Mouse (Mus musculus) spleen, postnatal 10 days (tissue): Measurements from ENCODE around the gene Atp6v0e.
A peak's percentile ranks its signal among the peaks of the same experiment; 100 is the strongest.

Experiments
- DNase-seq, 2 experiments: peaks; one replicate each; pipeline ENCODE4 v3.0.0; 2021 to 2022; ENCODE audit warnings: low spot score in 2 of 2

Atp6v0e gene

DNA sequence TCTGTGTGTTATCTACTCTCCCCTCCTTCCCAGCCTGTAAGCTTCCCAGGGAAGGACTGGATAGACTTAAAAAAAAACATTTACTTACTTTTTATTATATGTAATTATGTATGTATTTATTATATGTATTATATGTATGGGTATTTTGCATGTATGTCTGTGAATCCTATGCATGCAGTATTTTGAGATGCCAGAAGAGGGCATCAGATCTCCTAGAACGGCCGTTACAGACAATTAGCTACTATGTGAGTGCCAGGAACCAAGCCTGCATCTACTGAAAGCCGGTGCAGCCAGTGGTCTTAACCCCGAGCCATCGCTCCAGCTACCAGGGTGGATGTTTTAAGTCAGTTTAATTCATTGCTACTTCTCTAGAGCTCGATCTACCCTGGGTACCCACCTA lies 18.2 kb downstream of the Atp6v0e start:
- DNase-seq = no peak

DNA sequence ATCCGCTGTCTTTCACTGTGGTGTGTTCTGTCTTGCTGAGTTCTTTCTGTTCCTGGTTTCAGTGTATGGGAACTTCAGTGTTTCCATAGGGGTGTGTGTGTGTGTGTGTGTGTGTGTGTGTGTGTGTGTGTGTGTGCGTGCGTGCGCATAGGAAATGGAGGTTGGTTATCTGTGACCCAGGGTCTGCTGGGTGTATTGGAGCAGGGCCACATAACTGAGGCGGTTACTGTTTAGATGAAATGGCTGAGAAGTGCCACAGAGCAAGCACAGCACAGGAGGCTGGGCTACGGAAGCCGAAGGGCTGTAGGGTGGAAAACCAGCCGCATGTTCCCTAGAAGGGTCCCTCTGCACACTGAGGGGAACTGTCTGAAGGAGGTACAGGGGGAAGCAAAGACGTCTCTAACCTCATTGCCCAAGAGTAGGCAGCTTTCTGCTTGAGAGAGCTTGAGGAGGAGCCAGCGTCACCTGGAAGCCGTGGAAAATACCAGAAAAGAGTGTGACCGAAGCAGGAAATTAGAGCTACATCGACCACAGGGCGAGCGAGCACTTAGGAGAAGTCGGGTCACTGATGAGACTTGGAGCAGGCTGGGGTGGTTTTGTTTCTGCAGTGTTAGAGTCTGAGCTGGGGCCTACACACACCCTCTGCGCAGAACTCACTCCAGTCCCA lies 23.4 kb downstream of the Atp6v0e start:
- DNase-seq = no peak

- no peak for DNase-seq
Observed at GRCm38 (mm10) chr17:26688795-26689735, 26.0 kb downstream of the Atp6v0e start.

DNA sequence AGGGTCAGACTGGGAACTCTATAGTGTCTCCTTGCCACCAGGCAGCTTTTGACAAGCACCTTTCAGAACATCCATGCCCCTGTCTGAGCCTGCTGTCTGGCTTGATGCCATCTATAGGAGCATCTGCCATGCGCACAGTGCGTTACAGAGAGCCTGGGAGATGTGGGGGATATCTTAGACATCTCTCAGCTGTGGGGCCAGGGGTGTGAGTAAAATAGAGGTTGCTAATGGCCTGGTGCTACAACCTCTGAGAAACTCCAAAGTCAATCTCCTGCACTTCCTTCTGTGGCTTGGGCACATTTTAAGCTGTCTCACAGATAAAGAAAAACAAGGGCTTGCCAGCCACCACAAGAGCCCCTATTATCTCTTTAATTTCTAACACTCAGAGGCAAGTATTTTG lies 26.8 kb downstream of the Atp6v0e start:
- DNase-seq = no peak

GRCm38 (mm10) chr17:26690236-26690635 lies 27.2 kb downstream of the Atp6v0e start:
- DNase-seq = no peak

DNA sequence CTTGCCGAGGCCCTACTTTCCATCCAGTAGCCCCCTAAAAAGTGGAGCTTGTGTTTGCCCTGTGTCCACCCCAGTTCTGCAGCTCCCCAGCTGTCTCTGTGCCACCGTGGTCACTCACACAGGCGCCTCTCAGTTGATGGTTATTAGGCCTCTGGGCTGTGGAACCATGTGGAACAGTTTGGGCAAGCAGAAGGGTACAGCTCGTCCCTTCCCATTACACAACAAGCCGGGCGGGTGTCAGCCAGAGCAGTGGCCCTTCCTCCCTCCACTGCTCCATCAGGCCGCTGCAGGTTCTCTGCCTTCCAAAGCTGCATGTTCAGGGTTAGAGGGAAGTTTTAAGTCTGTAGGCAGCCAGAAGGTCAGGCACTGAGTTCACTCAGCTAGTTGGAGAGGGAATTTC lies 28.1 kb downstream of the Atp6v0e start:
- no peak for DNase-seq

DNA sequence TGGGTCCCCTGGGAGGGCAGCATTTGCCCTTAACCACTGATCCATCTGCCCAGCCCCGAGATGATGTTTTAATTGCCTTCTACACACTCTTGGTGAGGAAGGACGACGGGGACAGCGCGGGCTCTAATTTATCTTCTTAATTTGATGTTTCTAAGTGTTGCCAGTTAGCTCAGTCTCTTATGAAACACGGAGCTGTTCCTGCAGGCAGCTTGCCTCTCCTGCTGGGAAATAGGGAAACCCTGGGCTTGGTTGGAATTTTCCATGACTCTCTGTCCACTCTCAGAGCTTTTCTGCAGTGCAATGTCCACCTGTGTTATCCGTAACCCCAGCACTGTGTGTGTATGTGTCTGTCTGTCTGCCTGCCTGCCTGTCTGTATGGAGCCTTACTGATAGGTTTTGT lies 30.4 kb downstream of the Atp6v0e start:
- no peak for DNase-seq

- no peak for DNase-seq
Observed at GRCm38 (mm10) chr17:26694171-26694570, 31.1 kb downstream of the Atp6v0e start.

- DNase-seq = no peak
Observed at GRCm38 (mm10) chr17:26695193-26695592, 32.2 kb downstream of the Atp6v0e start.

DNA sequence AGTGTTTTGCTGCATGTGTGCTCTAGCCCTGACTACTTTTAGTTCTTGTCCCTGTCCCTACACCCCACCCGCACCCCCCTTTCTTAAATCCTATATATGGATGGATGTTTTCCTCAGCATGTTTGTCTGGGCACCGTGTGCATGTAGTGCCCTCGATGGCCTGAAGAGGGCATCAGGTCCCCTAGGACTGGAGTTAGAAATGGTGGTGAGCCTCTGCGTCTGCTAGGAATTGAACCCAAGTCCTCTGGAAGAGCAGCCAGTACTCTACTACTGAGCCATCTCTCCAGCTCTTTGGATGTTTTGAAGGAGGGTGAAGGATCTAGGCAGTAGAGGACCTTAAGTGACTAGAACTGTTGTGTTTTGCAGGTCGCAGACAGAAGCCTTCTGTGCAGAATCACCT lies 35.8 kb downstream of the Atp6v0e start:
- DNase-seq = peak in 1 of 2 experiments; percentile 61

- no peak for DNase-seq
Observed at GRCm38 (mm10) chr17:26699819-26700616, 37.0 kb downstream of the Atp6v0e start.

DNA sequence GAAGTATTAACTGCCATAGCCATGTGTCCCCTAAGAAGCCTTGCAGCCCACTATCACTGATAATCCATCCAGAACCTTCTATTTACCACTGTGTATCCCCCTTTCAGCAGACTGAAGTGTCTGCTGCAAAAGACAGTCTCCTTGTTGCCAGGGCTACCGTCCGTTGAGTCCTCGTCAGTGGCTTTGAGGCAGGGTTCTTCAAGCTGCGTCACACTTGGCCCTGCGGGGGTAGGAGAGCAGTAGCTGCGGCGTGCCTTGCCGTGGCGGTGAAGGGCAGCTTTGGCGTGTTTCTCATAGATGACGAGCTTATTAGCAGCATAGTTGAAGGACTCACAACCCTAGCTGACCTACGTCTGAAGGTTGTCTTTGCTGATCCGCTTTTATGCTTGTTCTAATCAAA lies 38.5 kb downstream of the Atp6v0e start:
- DNase-seq = no peak

- no peak for DNase-seq
Observed at GRCm38 (mm10) chr17:26702621-26703020, 39.6 kb downstream of the Atp6v0e start.

GRCm38 (mm10) chr17:26703671-26704070 lies 40.6 kb downstream of the Atp6v0e start:
- no peak for DNase-seq

DNA sequence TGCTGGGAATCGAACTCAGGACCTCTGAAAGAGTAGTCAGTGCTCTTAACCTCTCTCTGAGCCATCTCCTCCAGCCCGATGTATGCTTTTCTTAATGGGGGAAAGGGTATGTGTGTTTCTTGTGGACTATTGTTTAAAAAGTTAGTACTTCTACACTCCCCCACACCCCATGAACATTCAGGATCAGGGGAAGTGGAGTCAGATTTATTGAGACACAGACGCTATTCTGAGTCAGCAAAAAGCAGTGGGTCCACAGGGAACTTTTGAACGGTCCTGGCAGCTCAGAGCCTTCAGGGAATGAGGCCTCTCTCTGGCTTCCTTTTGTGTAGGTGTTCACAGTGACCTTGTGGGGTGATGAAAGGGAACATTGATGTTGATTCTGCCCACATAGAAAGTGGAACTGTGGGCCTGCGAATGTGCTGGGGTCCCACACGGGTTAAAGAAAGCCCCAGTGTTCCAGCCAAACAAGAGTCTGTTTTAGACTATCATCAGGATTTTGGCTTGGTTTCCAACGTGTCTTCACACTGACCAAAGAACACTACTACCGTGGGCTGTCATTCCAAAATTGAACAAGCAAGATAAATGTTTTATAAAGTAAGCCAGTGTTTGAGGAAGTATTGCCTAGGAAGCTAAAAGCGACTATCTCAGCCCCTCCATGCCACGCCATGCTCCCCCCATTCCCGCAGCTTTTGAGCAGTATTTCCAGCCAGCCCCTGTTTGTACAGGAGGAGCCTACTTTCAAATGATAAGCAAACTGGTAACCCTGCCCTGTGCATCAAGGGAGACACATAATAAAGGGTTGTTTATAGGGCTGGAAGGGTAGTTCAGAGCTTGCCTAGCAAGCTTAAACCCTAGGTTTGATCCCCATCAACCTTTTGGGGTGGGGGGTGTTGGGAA lies 42.7 kb downstream of the Atp6v0e start:
- DNase-seq = no peak

GRCm38 (mm10) chr17:26707066-26707465 lies 44.0 kb downstream of the Atp6v0e start:
- no peak for DNase-seq

- no peak for DNase-seq
Observed at GRCm38 (mm10) chr17:26708499-26708898, 45.5 kb downstream of the Atp6v0e start.

- no peak for DNase-seq
Observed at GRCm38 (mm10) chr17:26708993-26709590, 46.1 kb downstream of the Atp6v0e start.

GRCm38 (mm10) chr17:26710049-26710448 lies 47.0 kb downstream of the Atp6v0e start:
- DNase-seq = no peak

DNA sequence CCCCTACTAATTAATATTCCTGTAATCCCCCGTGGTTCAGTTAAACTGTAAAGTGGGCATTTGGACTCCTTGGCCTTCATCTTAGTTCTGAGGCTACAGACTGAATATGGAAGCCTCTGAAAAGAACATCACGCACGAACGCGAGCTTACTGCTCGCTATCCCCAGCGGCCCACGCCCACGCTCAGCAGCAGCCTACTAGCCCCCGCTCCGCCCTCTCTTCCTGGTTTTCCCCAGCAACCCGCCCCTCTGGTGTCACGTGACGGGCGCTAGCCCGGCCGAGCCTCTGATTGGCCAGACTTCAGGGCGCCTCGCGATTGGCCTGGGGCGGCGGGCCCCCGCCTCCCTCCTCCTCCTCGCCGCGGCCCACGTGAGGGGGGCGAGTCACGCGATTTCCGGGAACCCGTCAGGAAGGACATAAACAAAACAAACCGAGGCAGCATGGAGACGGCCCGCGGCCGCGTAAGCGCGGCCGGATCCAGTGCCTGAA lies 52.3 kb downstream of the Atp6v0e start, which contains the start of gene Crebrf:
Gene Crebrf, plus strand, starts transcription at position 380 of the 488 bp plus-strand sequence.
- DNase-seq = peak; percentile 95 to 99
